Mouse (Mus musculus): ENCODE measurements around the gene Ccdc173. TPM values are rescaled to one million over a fixed set of nuclear protein-coding genes. Genes with fewer than 3 reads are reported as not detected.
"Not testable (repeated sequence)": the region's sequence is repeated elsewhere in the genome, so short reads cannot be mapped to it uniquely, and the experiment has no call there.

The Ccdc173 gene
- under 1 TPM; 0.42 to 0.51 TPM for total RNA-seq (2021)
- long read RNA-seq, experiment 1, partial matches to known transcripts = 0 of 1 reads
- long read RNA-seq, experiment 1, other reads (novel, unspliced or antisense) = 0 of 1 reads
- long read RNA-seq, experiment 2 = 0 reads

- DNase-seq = peak; percentile 98 to 99
Observed at GRCm38 (mm10) chr2:69789429-69790069, at the start of gene Ccdc173, which contains the start of gene Phospho2. TSS of gene Ccdc173 (minus strand) at chr2:69789575. TSS of gene Phospho2 (plus strand) at chr2:69789623.

GRCm38 (mm10) chr2:69838707-69839106 lies 49.3 kb upstream of the Ccdc173 start:
- no peak for DNase-seq

GRCm38 (mm10) chr2:69837996-69838395 lies 48.6 kb upstream of the Ccdc173 start:
- no peak for DNase-seq

- no peak for DNase-seq
Observed at GRCm38 (mm10) chr2:69837244-69837967, 48.0 kb upstream of the Ccdc173 start.

- DNase-seq = no peak
Observed at GRCm38 (mm10) chr2:69830116-69830515, 40.7 kb upstream of the Ccdc173 start.

GRCm38 (mm10) chr2:69829680-69830079 lies 40.3 kb upstream of the Ccdc173 start:
- no peak for DNase-seq

GRCm38 (mm10) chr2:69828031-69828430 lies 38.7 kb upstream of the Ccdc173 start:
- no peak for DNase-seq

- peak in 1 of 2 experiments; percentile 43 for DNase-seq
Observed at GRCm38 (mm10) chr2:69826380-69826779, 37.0 kb upstream of the Ccdc173 start.

GRCm38 (mm10) chr2:69825898-69826297 lies 36.5 kb upstream of the Ccdc173 start:
- DNase-seq = no peak

GRCm38 (mm10) chr2:69823129-69823677 lies 33.8 kb upstream of the Ccdc173 start:
- DNase-seq = peak; percentile 9 to 38

- peak; percentile 13 to 61 for DNase-seq
Observed at GRCm38 (mm10) chr2:69822361-69823128, 33.2 kb upstream of the Ccdc173 start.

GRCm38 (mm10) chr2:69821711-69822110 lies 32.3 kb upstream of the Ccdc173 start, which contains the start of gene Klhl23:
TSS of gene Klhl23 (plus strand) at chr2:69821944.
- DNase-seq = peak; percentile 34 to 46

- no peak for DNase-seq
Observed at GRCm38 (mm10) chr2:69820201-69820600, 30.8 kb upstream of the Ccdc173 start.

GRCm38 (mm10) chr2:69818350-69819085 lies 29.1 kb upstream of the Ccdc173 start:
- DNase-seq = no peak

GRCm38 (mm10) chr2:69816575-69816974 lies 27.2 kb upstream of the Ccdc173 start:
- no peak for DNase-seq

- DNase-seq = not testable (repeated sequence)
Observed at GRCm38 (mm10) chr2:69811349-69811748, 22.0 kb upstream of the Ccdc173 start.

- DNase-seq = no peak
Observed at GRCm38 (mm10) chr2:69810169-69810568, 20.8 kb upstream of the Ccdc173 start.

- DNase-seq = not testable (repeated sequence)
Observed at GRCm38 (mm10) chr2:69804663-69805062, 15.3 kb upstream of the Ccdc173 start.

- DNase-seq = no peak
Observed at GRCm38 (mm10) chr2:69803756-69804155, 14.4 kb upstream of the Ccdc173 start.

GRCm38 (mm10) chr2:69802911-69803312 lies 13.5 kb upstream of the Ccdc173 start:
- DNase-seq = peak; percentile 75 to 83

- DNase-seq = no peak
Observed at GRCm38 (mm10) chr2:69790722-69791121, 1.3 kb upstream of the Ccdc173 start.

Measured in heart, adult 18-20 months (tissue).